10 mouse cellular contexts compared by ENCODE assay signal in genomic region chr2:32440164-32440563, GRCm38 (mm10). TPM values are rescaled to one million over a fixed set of nuclear protein-coding genes. Genes with fewer than 3 reads are reported as not detected.
DNase-seq lines count a peak whose midpoint lies in the region; ATAC-seq and TF ChIP-seq lines count a peak whose summit lies in the region.
"Had no signal": no experiment of that assay in that cellular context is flagged by ENCODE, and none has a peak within 500 bp of the region (broad histone marks: within the 10 kb centered on the region; RNA-seq: fewer than 3 reads in every experiment).

No protein-coding gene starts in this region.

- H3K4me1 ChIP-seq in heart, adult 2 months (ENCODE audit: control insufficient read depth, insufficient read depth, low read length) = peaks cover 12% of the 10 kb centered on the region
- H3K4me1 ChIP-seq in lung, embryonic 14.5 days (ENCODE audit: insufficient read depth) = peaks cover 15% of the 10 kb centered on the region; the same call in 1 of the 2 replicates
- no peaks in the 10 kb centered on the region for H3K4me1 ChIP-seq in forebrain, postnatal 0 days (ENCODE audit: insufficient read depth)
- 0 out of 2 replicates have a peak, but pooled peaks cover 10% of the 10 kb centered on the region for H3K4me1 ChIP-seq in neural tube, embryonic 14.5 days (ENCODE audit: control insufficient read depth, insufficient read depth, low read length)

- H3K79me2 ChIP-seq in heart, adult 2 months (replicated peaks; ENCODE audit: control insufficient read depth, insufficient read depth, low read length) = no peaks in the 10 kb centered on the region; the same call in 1 of the 2 replicates

- intact Hi-C loops in heart, adult 2 months (cut with DNase I) = no loop called here

- H3K36me3 ChIP-seq in heart, adult 2 months (ENCODE audit: control insufficient read depth, insufficient read depth, low read length) = peaks cover 6% of the 10 kb centered on the region
- H3K36me3 ChIP-seq in lung, embryonic 14.5 days (ENCODE audit: insufficient read depth) = peaks cover 15% of the 10 kb centered on the region
- H3K36me3 ChIP-seq in forebrain, postnatal 0 days (ENCODE audit: insufficient read depth) = no peaks in the 10 kb centered on the region; the same call in 1 of the 2 replicates
- no peaks in the 10 kb centered on the region for H3K36me3 ChIP-seq in neural tube, embryonic 14.5 days (ENCODE audit: control insufficient read depth, insufficient read depth, low read length)

- H3K27me3 ChIP-seq in heart, adult 2 months (ENCODE audit: control insufficient read depth, insufficient read depth, low read length) = no peaks in the 10 kb centered on the region
- H3K27me3 ChIP-seq in lung, embryonic 14.5 days (ENCODE audit: insufficient read depth, low read length) = no peaks in the 10 kb centered on the region
- no peaks in the 10 kb centered on the region for H3K27me3 ChIP-seq in forebrain, postnatal 0 days (ENCODE audit: insufficient read depth, low read length)
- no peaks in the 10 kb centered on the region for H3K27me3 ChIP-seq in neural tube, embryonic 14.5 days (ENCODE audit: control insufficient read depth, insufficient read depth, low read length)
- H3K27me3 ChIP-seq: Patski had no signal

- H3K4me2 ChIP-seq in lung, embryonic 14.5 days = no peak overlapping the region
- H3K4me2 ChIP-seq in forebrain, postnatal 0 days (ENCODE audit: low read depth) = no peak overlapping the region
- no peak overlapping the region for H3K4me2 ChIP-seq in neural tube, embryonic 14.5 days (ENCODE audit: low read depth, low read length)

- ATAC-seq in lung, embryonic 14.5 days (ENCODE audit: insufficient read depth) = peak; percentile 35; the same call in 1 of the 2 replicates
- ATAC-seq in forebrain, postnatal 0 days = no peak
- ATAC-seq in neural tube, embryonic 14.5 days (ENCODE audit: low read depth) = no peak
- no peak for ATAC-seq in megakaryocyte, adult 5-6 weeks (ENCODE audit: poor library complexity, severe bottlenecking)
- ATAC-seq: Patski had no signal

- DNase-seq in heart, adult 2 months = no peak
- no peak for DNase-seq in heart, adult 8-10 months (ENCODE audit: low spot score)
- DNase-seq in lung, embryonic 14.5 days = peak; percentile 50
- DNase-seq in lung, postnatal 14 days = no peak
- DNase-seq in forebrain, postnatal 0 days = no peak
- DNase-seq in adrenal gland, adult (ENCODE audit: inconsistent age in 2 of 2, low spot score in 1 of 2) = no peak

- no peak overlapping the region for H3K9ac ChIP-seq in heart, adult 2 months (ENCODE audit: low read depth, low read length)
- no peak overlapping the region for H3K9ac ChIP-seq in lung, embryonic 14.5 days
- H3K9ac ChIP-seq in forebrain, postnatal 0 days = no peak overlapping the region
- no peak overlapping the region for H3K9ac ChIP-seq in neural tube, embryonic 14.5 days (replicated peaks; ENCODE audit: low read depth, low read length)

- TF ChIP-seq POLR2A in heart, adult 2 months (IDR thresholded peaks at IDR 0.05; ENCODE audit: insufficient read depth, low read depth, low read length) = no peak

- H3K9me3 ChIP-seq in lung, embryonic 14.5 days (ENCODE audit: low read depth, low read length) = no peaks in the 10 kb centered on the region
- H3K9me3 ChIP-seq in forebrain, postnatal 0 days (ENCODE audit: low read length) = no peaks in the 10 kb centered on the region
- H3K9me3 ChIP-seq in neural tube, embryonic 14.5 days (ENCODE audit: control insufficient read depth, low read length) = no peaks in the 10 kb centered on the region

- peak overlapping the region; percentile 37 for H3K27ac ChIP-seq in heart, adult 2 months
- peak overlapping the region; percentile 10; the same call in 1 of the 2 replicates for H3K27ac ChIP-seq in lung, embryonic 14.5 days (ENCODE audit: low read depth)
- H3K27ac ChIP-seq in forebrain, postnatal 0 days (ENCODE audit: low read depth, low read length) = peak overlapping the region; percentile 45; the same call in 1 of the 2 replicates
- H3K27ac ChIP-seq in neural tube, embryonic 14.5 days (ENCODE audit: low read depth, low read length) = 0 out of 2 replicates have a peak overlapping the region, but pooled peaks have one; percentile 5
- H3K27ac ChIP-seq: macrophage had no signal

- TF ChIP-seq EP300 in heart, adult 2 months (IDR thresholded peaks at IDR 0.05; ENCODE audit: insufficient read depth, low read depth, low read length) = no peak

- no peak for TF ChIP-seq CTCF in heart, adult 2 months (IDR thresholded peaks at IDR 0.05)
- TF ChIP-seq CTCF in lung, embryonic 14.5 days (IDR thresholded peaks at IDR 0.05; ENCODE audit: low read depth) = no peak
- no peak for TF ChIP-seq CTCF in forebrain, postnatal 0 days (IDR thresholded peaks at IDR 0.05; ENCODE audit: low read depth)

- 13% methylated on average over 2 of the region's 2 CpGs for WGBS in heart, adult 2 months
- 32% methylated on average over 2 of the region's 2 CpGs for WGBS in lung, embryonic 14.5 days
- WGBS in forebrain, postnatal 0 days = 22% methylated on average over 2 of the region's 2 CpGs
- WGBS in neural tube, embryonic 14.5 days = 43% methylated on average over 2 of the region's 2 CpGs

- no peak overlapping the region for H3K4me3 ChIP-seq in heart, adult 2 months
- no peak overlapping the region for H3K4me3 ChIP-seq in lung, embryonic 14.5 days (ENCODE audit: low read depth, low read length)
- H3K4me3 ChIP-seq in forebrain, postnatal 0 days (ENCODE audit: low read depth, low read length) = no peak overlapping the region
- no peak overlapping the region for H3K4me3 ChIP-seq in neural tube, embryonic 14.5 days (ENCODE audit: low read depth, low read length)

RNA-seq across cellular contexts. Expression of gene Naif1, which starts 10.1 kb away (rescaled TPM):
- 1 to 10 TPM; 2.8 to 3.4 TPM for total RNA-seq in heart, adult 2 months (2021)
- polyA plus RNA-seq in heart, adult 2 months (2012; rRNA removed) = 3.7 and 4.6 TPM in 2 replicates
- 1 to 10 TPM; 3.4 to 4.4 (median 3.5) TPM for total RNA-seq in heart, adult 8-10 months (2022)
- 5.7 and 6.5 TPM in 2 replicates for polyA plus RNA-seq in lung, embryonic 14.5 days (2014; fragmentation: Nextera tagmentation; extraction: Ambion mirVana)
- total RNA-seq in forebrain, postnatal 0 days (2014; rRNA removed) = 3.8 and 4.5 TPM in 2 replicates
- 2.4 and 3.9 TPM in 2 replicates for polyA plus RNA-seq in forebrain, postnatal 0 days (2015; fragmentation: Nextera tagmentation; extraction: Ambion mirVana)
- polyA plus RNA-seq in neural tube, embryonic 14.5 days (2014; fragmentation: Nextera tagmentation; extraction: Ambion mirVana) = 4.9 and 5.4 TPM in 2 replicates
- total RNA-seq in megakaryocyte, adult 5-6 weeks (2015) = 2.9 and 3.5 TPM in 2 replicates
- 3.2 and 3.9 TPM in 2 replicates for total RNA-seq in megakaryocyte, adult 5-6 weeks (2017)

RNA-seq across cellular contexts. Expression of gene Slc25a25, which starts 11.1 kb away (rescaled TPM):
- total RNA-seq in heart, adult 2 months (2021) = 10 to 100 TPM in 1 of 2 experiments, 1 to 10 TPM in 1; 8.5 to 10.1 TPM
- 5.7 and 7.3 TPM in 2 replicates for polyA plus RNA-seq in heart, adult 2 months (2012; rRNA removed)
- 1 to 10 TPM; 6.4 to 7.8 (median 7.0) TPM for total RNA-seq in heart, adult 8-10 months (2022)
- polyA plus RNA-seq in lung, embryonic 14.5 days (2014; fragmentation: Nextera tagmentation; extraction: Ambion mirVana) = 16.3 and 19.5 TPM in 2 replicates
- total RNA-seq in forebrain, postnatal 0 days (2014; rRNA removed) = 55.4 and 62.5 TPM in 2 replicates
- 38.3 and 40.9 TPM in 2 replicates for polyA plus RNA-seq in forebrain, postnatal 0 days (2015; fragmentation: Nextera tagmentation; extraction: Ambion mirVana)
- polyA plus RNA-seq in neural tube, embryonic 14.5 days (2014; fragmentation: Nextera tagmentation; extraction: Ambion mirVana) = 39.8 and 43.6 TPM in 2 replicates
- total RNA-seq in megakaryocyte, adult 5-6 weeks (2015) = 4.6 and 6.9 TPM in 2 replicates
- total RNA-seq in megakaryocyte, adult 5-6 weeks (2017) = 8.4 and 10.7 TPM in 2 replicates

RNA-seq across cellular contexts. Expression of gene Ptges2, which starts 44.5 kb away (rescaled TPM):
- 10 to 100 TPM; 58.6 to 68.2 TPM for total RNA-seq in heart, adult 2 months (2021)
- polyA plus RNA-seq in heart, adult 2 months (2012; rRNA removed) = 68.8 and 98.5 TPM in 2 replicates
- 10 to 100 TPM; 58.8 to 71.3 (median 63.6) TPM for total RNA-seq in heart, adult 8-10 months (2022)
- polyA plus RNA-seq in lung, embryonic 14.5 days (2014; fragmentation: Nextera tagmentation; extraction: Ambion mirVana) = 28.0 and 28.2 TPM in 2 replicates
- total RNA-seq in forebrain, postnatal 0 days (2014; rRNA removed) = 32.1 and 37.5 TPM in 2 replicates
- 54.9 and 58.6 TPM in 2 replicates for polyA plus RNA-seq in forebrain, postnatal 0 days (2015; fragmentation: Nextera tagmentation; extraction: Ambion mirVana)
- 58.1 and 65.9 TPM in 2 replicates for polyA plus RNA-seq in neural tube, embryonic 14.5 days (2014; fragmentation: Nextera tagmentation; extraction: Ambion mirVana)
- 5.0 and 6.7 TPM in 2 replicates for total RNA-seq in megakaryocyte, adult 5-6 weeks (2015)
- 7.2 and 8.8 TPM in 2 replicates for total RNA-seq in megakaryocyte, adult 5-6 weeks (2017)

RNA-seq across cellular contexts. Expression of gene Lcn2, which starts 52.1 kb away (rescaled TPM):
- 1 to 10 TPM; 4.1 to 6.9 TPM for total RNA-seq in heart, adult 2 months (2021)
- polyA plus RNA-seq in heart, adult 2 months (2012; rRNA removed) = 6.6 and 11.3 TPM in 2 replicates
- 1 to 10 TPM; 3.7 to 7.2 (median 6.4) TPM for total RNA-seq in heart, adult 8-10 months (2022)
- polyA plus RNA-seq in lung, embryonic 14.5 days (2014; fragmentation: Nextera tagmentation; extraction: Ambion mirVana) = 1.6 TPM in 1 of 2 replicates, not detected in the other
- 0.54 and 1.2 TPM in 2 replicates for total RNA-seq in forebrain, postnatal 0 days (2014; rRNA removed)
- 0.63 and 1.0 TPM in 2 replicates for polyA plus RNA-seq in forebrain, postnatal 0 days (2015; fragmentation: Nextera tagmentation; extraction: Ambion mirVana)
- polyA plus RNA-seq in neural tube, embryonic 14.5 days (2014; fragmentation: Nextera tagmentation; extraction: Ambion mirVana) = 0.35 and 0.40 TPM in 2 replicates
- 3,591 and 4,679 TPM in 2 replicates for total RNA-seq in megakaryocyte, adult 5-6 weeks (2015)
- 682 and 1,100 TPM in 2 replicates for total RNA-seq in megakaryocyte, adult 5-6 weeks (2017)

RNA-seq across cellular contexts. Expression of gene 1110008P14Rik, which starts 58.4 kb away (rescaled TPM):
- 10 to 100 TPM; 39.6 to 44.8 TPM for total RNA-seq in heart, adult 2 months (2021)
- 129 and 132 TPM in 2 replicates for polyA plus RNA-seq in heart, adult 2 months (2012; rRNA removed)
- total RNA-seq in heart, adult 8-10 months (2022) = 10 to 100 TPM; 43.8 to 49.1 (median 45.3) TPM
- 32.4 and 33.3 TPM in 2 replicates for polyA plus RNA-seq in lung, embryonic 14.5 days (2014; fragmentation: Nextera tagmentation; extraction: Ambion mirVana)
- total RNA-seq in forebrain, postnatal 0 days (2014; rRNA removed) = 197 and 210 TPM in 2 replicates
- polyA plus RNA-seq in forebrain, postnatal 0 days (2015; fragmentation: Nextera tagmentation; extraction: Ambion mirVana) = 160 and 186 TPM in 2 replicates
- 157 and 198 TPM in 2 replicates for polyA plus RNA-seq in neural tube, embryonic 14.5 days (2014; fragmentation: Nextera tagmentation; extraction: Ambion mirVana)
- total RNA-seq in megakaryocyte, adult 5-6 weeks (2015) = 30.4 and 38.4 TPM in 2 replicates
- 29.1 and 32.3 TPM in 2 replicates for total RNA-seq in megakaryocyte, adult 5-6 weeks (2017)
